11 mouse cellular contexts compared by ENCODE assay signal in the genomic region with DNA sequence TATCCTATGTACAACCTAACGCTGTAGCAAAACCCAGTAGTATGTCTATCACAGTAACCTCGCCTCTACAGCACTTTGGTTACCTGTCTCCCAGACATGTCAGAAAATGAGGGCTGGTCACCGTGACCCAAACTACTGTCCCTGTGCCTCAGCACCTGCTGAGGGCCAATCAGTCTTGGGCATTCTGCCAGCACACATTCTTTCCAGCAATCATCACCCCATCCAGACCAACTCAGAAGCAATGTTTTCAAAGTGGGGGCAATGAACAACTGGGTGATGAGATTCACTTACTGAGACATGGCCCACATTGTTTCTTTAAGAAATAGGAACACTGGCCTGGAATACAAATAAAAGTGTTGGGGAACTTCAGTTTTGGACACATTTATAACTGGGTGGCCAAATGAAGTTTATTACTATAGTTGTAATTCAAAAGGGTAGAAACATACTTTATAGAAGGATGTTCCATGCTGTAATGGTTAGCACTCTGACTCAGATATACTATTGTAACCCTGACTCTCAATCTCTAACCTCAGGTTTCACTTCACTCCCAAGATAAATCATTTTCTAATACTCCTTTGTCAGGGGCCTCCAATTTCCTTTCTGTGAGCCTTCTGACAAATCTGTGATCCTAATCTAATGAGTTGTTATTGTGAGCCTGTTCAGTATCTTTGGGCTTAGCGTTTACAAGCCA. TPM values are rescaled to one million over a fixed set of nuclear protein-coding genes. Genes with fewer than 3 reads are reported as not detected.
A peak's percentile ranks its signal among the peaks of the same experiment; 100 is the strongest.
DNase-seq lines count a peak whose midpoint lies in the region; ATAC-seq and TF ChIP-seq lines count a peak whose summit lies in the region.
"Had no signal": no experiment of that assay in that cellular context is flagged by ENCODE, and none has a peak within 500 bp of the region (broad histone marks: within the 10 kb centered on the region; RNA-seq: fewer than 3 reads in every experiment).

No protein-coding gene starts in this region.

- no peaks in the 10 kb centered on the region for H3K9me3 ChIP-seq in intestine, embryonic 16.5 days (ENCODE audit: control insufficient read depth, low read length)
- H3K9me3 ChIP-seq: forebrain, embryonic 13.5 days; neural tube, embryonic 15.5 days had no signal

- peak overlapping the region; percentile 29; the same call in 1 of the 2 replicates for H3K27ac ChIP-seq in intestine, embryonic 16.5 days (ENCODE audit: low read length)
- H3K27ac ChIP-seq: forebrain, embryonic 13.5 days; hindbrain, postnatal 0 days; neural tube, embryonic 15.5 days had no signal

- peaks cover 99% of the 10 kb centered on the region for H3K79me2 ChIP-seq in myocyte (ENCODE audit: control insufficient read depth, insufficient read depth)

- H3K4me3 ChIP-seq in intestine, embryonic 16.5 days (ENCODE audit: low read length): no peak overlapping the region
- no peak overlapping the region for H3K4me3 ChIP-seq in myocyte
- H3K4me3 ChIP-seq: forebrain, embryonic 13.5 days; neural tube, embryonic 15.5 days had no signal

- no peak overlapping the region for H3ac ChIP-seq in myocyte (ENCODE audit: control insufficient read depth, insufficient read length)

- WGBS in intestine, embryonic 16.5 days: 65% methylated on average over 4 of the region's 4 CpGs

- TF ChIP-seq POLR2A in myocyte (IDR thresholded peaks at IDR 0.05; ENCODE audit: insufficient read length, low read depth): no peak

- no peak overlapping the region for H3K9ac ChIP-seq in intestine, embryonic 16.5 days (ENCODE audit: low read depth, low read length)
- H3K9ac ChIP-seq: forebrain, embryonic 13.5 days; neural tube, embryonic 15.5 days had no signal

- H3K4me2 ChIP-seq in intestine, embryonic 16.5 days (ENCODE audit: low read depth, low read length): no peak overlapping the region
- H3K4me2 ChIP-seq in myocyte (ENCODE audit: low read depth): peak overlapping the region; percentile 10
- H3K4me2 ChIP-seq: forebrain, embryonic 13.5 days; neural tube, embryonic 15.5 days had no signal

- intact Hi-C loops in left cerebral cortex, postnatal 25 days (cut with DNase I): no loop called here

- H3K4me1 ChIP-seq in intestine, embryonic 16.5 days (ENCODE audit: control insufficient read depth, insufficient read depth, low read length): peaks cover 47% of the 10 kb centered on the region

- ATAC-seq in intestine, embryonic 16.5 days: peak; percentile 28; the same call in 1 of the 2 replicates
- ATAC-seq: forebrain, embryonic 13.5 days; hindbrain, postnatal 0 days had no signal

- DNase-seq in cerebellum, adult 9-11 months: peak; percentile 28
- DNase-seq in cerebellum, postnatal 36 days: no peak
- peak; percentile 25 for DNase-seq in ovary, postnatal 36 days (ENCODE audit: low spot score)
- no peak for DNase-seq in ovary, postnatal 14 days (ENCODE audit: low spot score)
- DNase-seq in MN1 (ENCODE audit: low spot score): no peak
- DNase-seq in left cerebral cortex, postnatal 25 days (ENCODE audit: low spot score in 2 of 2): no peak

- H3K36me3 ChIP-seq in intestine, embryonic 16.5 days (ENCODE audit: control insufficient read depth, insufficient read depth, low read length): no peaks in the 10 kb centered on the region
- no peaks in the 10 kb centered on the region for H3K36me3 ChIP-seq in myocyte (ENCODE audit: control insufficient read depth, insufficient read depth)
- H3K36me3 ChIP-seq: neural tube, embryonic 15.5 days had no signal

- H3K27me3 ChIP-seq in intestine, embryonic 16.5 days (replicated peaks; ENCODE audit: control insufficient read depth, insufficient read depth, low read length): no peaks in the 10 kb centered on the region
- H3K27me3 ChIP-seq in myocyte (ENCODE audit: control insufficient read depth, insufficient read depth, insufficient read length): no peaks in the 10 kb centered on the region
- H3K27me3 ChIP-seq: forebrain, embryonic 13.5 days; neural tube, embryonic 15.5 days had no signal

TF ChIP-seq in myocyte, 11 proteins besides CTCF, POLR2A, EP300 and RAD21:
- TF ChIP-seq MYOD1 (IDR thresholded peaks at IDR 0.05; ENCODE audit: control insufficient read depth in 1 of 3, insufficient read length in 2 of 3, low read depth in 2 of 3) (peak; percentile 56 to 90 (median 81)), MYOG (IDR thresholded peaks at IDR 0.05; ENCODE audit: control insufficient read depth in 1 of 3, insufficient read depth in 1 of 3, insufficient read length in 2 of 3, low read depth in 2 of 3) (peak in 1 of 3 experiments; percentile 63), TCF12 (IDR thresholded peaks at IDR 0.05; ENCODE audit: insufficient read depth, poor library complexity, severe bottlenecking) (no peak), SRF (IDR thresholded peaks at IDR 0.05; ENCODE audit: control insufficient read depth, insufficient read length, low read depth) (no peak), E2F4 (IDR thresholded peaks at IDR 0.05; ENCODE audit: insufficient read depth) (no peak), TCF3 (IDR thresholded peaks at IDR 0.05; ENCODE audit: insufficient read length, low read depth) (peak; percentile 5)

RNA-seq across cellular contexts. Expression of gene Rheb, which starts 16.9 kb away (rescaled TPM):
- polyA plus RNA-seq in intestine, embryonic 16.5 days (2015; fragmentation: Nextera tagmentation; extraction: Ambion mirVana): 188 and 199 TPM in 2 replicates
- polyA plus RNA-seq in myocyte (2012; fragmentation: generic; extraction: Trizol): 64.4 TPM
- total RNA-seq in left cerebral cortex, postnatal 25 days (2021): 100 to 1,000 TPM; 124 to 131 TPM

Comparison
In these comparisons a context has a peak if more than half of its experiments do, and no peak if none do; other contexts are left out.
1. DNase-seq: peak in cerebellum, adult 9-11 months (single experiment) and ovary, postnatal 36 days (single experiment); none in cerebellum, postnatal 36 days (0 of 2), ovary, postnatal 14 days (single experiment), MN1 (single experiment) and left cerebral cortex, postnatal 25 days (0 of 2).